Mouse (Mus musculus) activated CD4-positive, CD25-positive, alpha-beta regulatory T cell, adult 4 months (primary cell): ENCODE data around the gene Nostrin. TPM values are rescaled to one million over a fixed set of nuclear protein-coding genes. Genes with fewer than 3 reads are reported as not detected.

ENCODE experiments used
- ATAC-seq: one replicate; pipeline ENCODE4 v1.8.0; 2017
- polyA plus RNA-seq, 2 experiments: library from polyadenylated mRNA; unstranded; fragments of 100-300 nt; shearing (Covaris generic); gene quantifications; one replicate each; pipeline ENCODE4 v1.2.1; 2017

Gene Nostrin
- polyA plus RNA-seq, 2 experiments from 2014 or later = 0.27 to 0.34 TPM

DNA sequence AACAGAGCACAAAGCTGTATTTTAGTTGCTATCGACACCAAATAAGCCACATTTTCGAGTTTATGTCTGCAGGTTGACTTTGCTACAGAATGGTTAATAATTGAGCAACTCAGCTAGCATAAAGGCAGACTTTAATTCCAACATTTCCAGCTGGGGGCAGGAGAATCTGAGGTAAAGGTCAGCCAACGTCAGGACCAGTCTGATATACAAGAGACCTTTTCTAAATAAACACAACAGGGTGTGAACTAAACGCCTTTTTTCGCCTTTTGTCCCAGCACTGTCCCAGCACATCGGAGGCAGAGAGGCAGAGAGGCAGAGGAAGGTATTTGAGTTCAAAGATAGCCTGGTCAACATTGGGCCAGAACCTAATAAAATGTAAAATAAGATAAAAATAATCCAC lies 69.6 kb downstream of the Nostrin start:
- ATAC-seq = no peak

DNA sequence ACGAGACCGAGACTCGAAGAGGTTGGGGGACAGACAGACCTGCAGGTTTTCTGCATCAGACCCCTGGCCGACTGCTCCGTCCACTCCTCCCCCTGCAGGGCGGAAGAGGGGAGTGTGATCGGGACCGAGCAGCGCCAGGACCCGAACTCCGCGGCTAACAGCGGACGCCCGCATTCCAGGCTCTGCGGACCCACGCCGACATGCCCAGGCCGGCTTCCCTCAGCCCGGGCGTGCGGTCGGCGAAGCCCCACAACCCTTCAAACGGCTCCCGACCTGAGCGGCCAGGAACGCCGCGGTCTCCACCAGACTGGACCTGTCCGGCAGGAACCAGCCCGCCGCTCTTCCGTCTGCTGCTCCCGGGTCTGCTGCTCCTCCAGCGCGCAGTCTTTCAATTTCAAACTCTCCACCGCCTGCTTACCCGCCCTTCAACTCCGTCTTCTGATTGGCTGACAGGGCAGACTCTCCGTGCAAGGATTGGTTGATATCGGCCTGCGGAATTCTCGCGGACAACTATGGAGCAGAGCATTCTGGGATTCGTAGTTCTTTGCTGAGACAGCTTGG lies 70.3 kb downstream of the Nostrin start, which contains the start of gene Spc25:
Gene Spc25 (minus strand): TSS at position 404 of the 561 bp plus-strand sequence.
- peak; percentile 100 for ATAC-seq

DNA sequence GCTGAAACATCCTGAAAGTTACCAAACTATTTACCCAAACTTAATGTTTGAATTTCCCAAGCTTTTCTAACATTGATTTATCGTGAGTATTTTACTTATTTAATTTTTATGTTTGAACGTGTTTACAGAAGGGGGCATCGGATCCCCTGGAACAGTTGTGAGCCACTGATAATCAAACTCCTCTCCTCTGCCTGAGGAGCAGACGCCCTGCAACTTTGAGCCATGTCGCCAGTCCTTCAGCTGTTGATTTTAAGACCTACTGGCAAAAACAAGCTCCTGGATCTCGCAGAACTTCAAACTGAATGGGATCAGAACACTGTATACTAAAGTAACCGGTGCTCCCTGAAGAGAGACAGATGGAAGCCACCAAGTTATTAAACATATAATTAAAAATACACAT lies 70.9 kb downstream of the Nostrin start:
- ATAC-seq = no peak

DNA sequence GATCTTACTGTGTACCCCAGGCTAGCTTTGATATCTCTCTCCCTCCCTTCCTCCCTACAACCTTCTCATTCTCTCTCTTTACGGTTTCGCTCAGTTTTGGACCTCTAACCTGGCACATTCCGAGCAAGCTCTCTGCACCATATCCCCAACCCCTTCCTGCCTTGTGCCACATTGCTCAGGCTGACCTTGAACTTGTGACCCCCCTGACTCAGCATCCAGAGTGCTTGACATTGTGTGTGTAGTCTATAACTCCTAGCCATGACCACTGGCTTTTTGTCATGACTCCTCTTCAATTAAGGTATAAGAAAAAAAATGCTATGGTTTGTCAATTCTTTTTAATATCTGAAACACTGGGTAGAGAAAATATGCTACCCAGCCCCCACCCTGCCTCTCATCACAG lies 74.1 kb downstream of the Nostrin start:
- ATAC-seq = no peak

DNA sequence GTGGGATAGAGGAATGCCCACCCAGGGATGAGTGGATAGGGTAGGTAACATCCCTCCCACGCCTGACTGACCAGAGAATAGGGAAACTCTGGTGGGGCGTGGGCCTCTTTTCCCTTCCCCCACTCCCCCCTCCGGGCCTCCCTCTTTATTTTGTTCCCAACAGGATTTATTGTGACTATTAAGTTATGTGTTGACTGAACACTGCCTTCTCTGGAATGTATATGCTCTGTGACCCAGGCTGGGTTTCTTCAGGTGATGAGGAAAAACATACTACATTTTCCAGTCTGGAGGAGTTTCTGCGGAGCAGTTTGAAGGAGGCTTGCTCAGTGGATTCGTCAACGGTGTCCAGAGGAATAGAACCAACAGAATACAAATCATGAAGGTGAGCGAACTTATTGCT lies 75.2 kb downstream of the Nostrin start, which contains the start of gene G6pc2:
Gene G6pc2 (plus strand): TSS at position 301 of the 400 bp plus-strand sequence.
- no peak for ATAC-seq

DNA sequence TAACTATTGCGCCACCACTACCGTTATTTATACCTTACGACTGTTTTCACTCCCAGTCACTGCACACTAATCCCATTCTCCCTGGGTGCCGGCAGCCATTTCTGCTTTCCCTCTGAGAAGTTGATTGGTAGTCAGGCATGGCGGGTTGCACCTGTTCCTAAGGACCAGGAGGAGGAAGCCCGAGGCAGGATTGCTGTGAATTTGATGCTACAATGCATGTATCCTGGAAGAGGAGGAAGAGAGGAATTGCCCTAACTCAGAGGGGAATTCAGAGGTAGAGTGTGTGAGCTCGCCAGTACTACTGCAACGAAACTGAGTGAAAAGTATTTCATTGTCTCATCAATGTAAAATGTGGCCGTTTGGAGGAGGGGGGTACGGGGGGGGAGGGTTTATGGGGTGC lies 77.1 kb downstream of the Nostrin start:
- no peak for ATAC-seq

DNA sequence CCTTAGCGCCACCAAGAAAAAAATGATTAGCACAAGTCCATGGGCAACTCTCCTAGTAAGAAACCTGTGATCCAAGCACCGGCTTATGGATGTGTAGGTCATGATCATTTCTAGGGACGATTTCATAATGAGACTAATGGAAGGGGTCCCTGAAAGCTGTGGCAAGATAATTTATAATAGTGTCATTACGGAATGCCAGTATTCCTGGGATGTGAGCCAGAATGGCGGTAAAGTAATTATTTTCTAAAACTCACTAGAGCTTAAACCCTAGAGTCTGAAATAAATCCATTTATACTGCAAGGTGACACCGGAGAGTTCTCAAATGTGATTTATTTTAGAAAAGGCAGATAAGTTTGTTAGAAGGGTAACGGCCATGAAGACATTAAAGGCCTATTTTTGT lies 79.6 kb downstream of the Nostrin start:
- no peak for ATAC-seq

DNA sequence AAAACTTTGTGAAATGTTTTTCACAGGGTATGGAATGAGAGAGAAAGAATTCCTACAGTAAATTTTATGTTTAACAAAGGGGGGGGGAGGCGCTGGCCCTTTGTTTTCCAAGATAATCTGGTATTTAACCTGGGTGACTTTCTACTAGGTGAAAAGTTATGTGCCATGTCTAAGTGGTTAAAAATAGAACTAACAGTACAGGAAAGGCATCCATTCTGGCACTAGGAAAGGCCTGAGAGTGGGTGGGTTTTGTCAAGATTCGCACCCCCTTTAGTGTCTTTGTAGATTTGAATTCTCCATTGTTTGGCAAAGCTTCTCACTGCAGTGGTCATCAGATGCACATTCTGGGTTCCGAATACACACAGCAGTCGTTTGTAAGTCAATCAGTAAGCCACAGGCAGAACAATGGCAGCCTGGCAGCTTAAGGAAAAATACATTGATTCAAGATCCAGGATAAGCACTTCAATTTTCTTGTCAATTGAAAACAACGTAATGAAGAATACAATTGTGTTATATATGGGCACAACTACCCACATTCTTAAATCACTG lies 86.3 kb downstream of the Nostrin start:
- no peak for ATAC-seq

DNA sequence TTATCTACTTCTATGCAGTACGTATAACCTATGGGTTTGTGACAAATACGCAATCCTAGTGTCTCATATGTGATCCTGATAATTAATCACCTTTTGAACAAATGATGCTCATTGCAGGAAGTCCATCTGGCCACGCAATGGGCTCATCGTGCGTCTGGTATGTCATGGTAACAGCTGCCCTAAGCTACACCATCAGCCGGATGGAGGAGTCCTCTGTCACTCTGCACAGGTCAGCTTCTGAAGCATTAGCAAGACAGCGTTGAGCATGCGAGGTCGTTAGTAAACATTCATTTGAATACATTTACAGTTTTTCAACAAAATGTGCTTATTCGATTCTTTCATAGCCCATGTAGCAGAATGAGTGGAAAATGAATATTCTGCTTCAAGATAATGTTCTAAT lies 87.2 kb downstream of the Nostrin start:
- ATAC-seq = no peak

DNA sequence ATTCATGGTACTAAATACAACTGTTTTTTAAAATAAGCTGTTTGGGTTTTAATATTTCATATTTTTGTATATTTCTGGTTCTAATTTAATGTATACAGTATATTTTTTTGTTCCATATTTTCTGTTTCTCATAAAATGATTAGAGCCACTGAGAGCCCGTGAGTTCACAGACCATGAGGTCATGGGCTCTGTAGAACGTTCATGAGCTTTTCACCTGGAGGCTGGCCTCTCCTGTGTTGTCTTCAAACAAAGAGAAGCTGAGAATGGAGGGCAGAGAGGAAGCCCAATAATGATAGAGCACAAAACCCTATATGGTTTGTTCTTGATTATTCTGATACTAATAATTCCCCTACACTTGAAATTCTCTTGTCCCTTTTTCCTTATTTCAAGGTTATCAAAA lies 89.1 kb downstream of the Nostrin start:
- no peak for ATAC-seq

DNA sequence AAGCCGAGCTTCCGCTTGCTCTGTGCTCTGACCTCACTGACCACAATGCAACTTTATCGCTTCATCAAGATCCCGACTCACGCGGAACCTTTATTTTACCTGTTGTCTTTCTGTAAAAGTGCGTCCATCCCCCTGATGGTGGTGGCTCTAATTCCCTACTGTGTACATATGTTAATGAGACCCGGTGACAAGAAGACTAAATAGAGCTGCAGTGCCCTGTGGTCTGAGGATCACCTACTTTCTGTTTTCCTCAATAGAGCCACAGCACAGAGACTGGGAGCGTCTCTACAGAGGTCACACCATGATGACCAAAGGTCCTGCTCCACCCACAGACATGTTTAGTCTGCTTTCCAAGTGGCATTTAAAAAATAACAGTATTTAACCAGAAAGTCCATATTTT lies 91.3 kb downstream of the Nostrin start:
- no peak for ATAC-seq

DNA sequence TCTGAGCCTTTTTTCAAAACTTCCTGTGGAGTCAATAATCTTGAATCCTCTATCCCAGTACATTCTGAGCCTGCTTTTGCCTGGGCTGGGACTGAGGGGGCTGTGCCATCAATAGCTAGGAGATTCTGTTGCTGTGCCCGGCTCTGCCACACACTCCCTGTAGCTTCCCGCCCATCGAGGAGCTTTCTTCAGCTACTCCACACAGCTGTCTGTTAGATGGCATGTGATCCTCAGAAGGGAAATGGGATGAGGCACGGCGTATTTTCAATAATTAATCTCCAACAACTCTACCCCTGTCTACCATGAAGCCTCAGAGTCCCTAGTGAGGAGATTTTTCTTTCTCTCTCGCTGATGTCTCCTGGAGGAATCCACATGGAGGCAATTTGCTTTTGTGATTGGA lies 93.0 kb downstream of the Nostrin start:
- ATAC-seq = no peak

DNA sequence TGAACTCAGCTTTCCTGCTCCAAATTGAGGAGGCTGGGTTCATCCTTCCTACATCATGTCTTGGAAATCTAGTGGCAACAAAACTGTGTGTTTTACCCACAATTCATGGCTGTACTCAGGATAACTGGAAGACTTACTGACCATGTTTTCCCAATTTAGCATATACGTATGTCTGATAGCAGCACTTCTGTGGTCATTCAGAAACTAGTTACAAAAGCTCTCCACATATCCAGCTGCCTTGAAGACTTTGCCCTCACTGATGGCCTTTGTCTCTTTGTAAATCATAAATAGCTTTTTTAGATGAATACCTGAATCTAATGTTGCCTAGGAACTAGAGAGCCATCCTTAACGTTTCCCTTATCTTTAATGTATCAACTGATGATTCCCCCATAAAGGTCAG lies 94.5 kb downstream of the Nostrin start:
- no peak for ATAC-seq

DNA sequence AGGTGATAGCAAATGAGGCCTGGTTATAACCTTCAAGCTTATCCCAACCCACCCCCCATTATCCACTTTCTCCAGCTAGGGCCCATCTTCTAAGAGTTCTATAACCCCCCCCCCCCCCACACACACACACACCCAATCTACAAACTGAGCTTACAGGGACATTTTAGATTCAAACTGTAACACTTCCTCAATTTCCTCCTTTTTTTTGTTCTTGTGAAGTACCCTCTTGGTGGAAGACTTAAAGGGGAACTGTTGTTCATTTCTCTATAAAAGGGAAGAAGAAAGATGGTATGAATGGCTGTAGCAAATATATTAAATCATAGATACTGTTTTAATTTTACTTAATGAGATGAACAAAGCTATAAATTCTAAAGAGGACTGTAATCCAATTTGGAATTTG lies 96.5 kb downstream of the Nostrin start:
- no peak for ATAC-seq

DNA sequence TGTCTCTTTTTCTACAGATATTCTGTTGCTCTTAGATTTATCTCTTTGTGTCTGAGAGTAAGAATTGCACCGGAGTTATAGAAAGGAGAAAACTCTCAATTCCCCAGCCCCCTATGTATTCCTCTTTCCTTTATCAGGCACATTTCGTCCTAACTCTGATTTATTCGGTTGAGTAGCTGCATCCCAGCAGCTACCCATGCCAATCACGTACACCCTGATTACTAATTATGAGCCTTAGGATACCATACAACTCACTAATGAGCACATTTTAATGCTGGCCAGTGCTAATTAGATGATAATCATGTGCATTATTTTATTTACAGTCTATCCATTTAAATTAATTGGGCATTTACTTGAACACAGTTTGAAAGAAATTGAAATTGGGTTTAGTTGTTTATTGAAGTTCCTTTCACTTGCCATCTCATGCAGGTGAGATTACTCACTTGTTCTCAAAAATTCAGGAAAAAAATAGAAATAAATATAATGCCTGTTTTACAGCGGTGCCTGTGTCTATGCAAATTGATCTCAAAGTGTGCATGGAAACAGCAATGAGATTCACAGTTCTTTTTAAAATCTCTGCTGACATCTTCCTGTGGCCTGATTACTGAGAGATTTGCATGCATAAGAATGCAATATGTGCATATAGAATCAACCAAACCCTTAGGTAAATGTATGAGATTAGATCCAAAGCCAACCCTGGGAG lies 99.5 kb downstream of the Nostrin start:
- ATAC-seq = no peak

Other genes with a start within 250 kb of the Nostrin start
- gene Spc25, start 70.4 kb downstream of the Nostrin start, polyA plus RNA-seq = 10 to 100 TPM; 23.4 to 23.7 TPM
- gene G6pc2, start 75.3 kb downstream of the Nostrin start, polyA plus RNA-seq = not detected
- 1 to 10 TPM in 1 of 2 experiments, not detected in 1; 1.7 TPM for gene Abcb11, start 206.8 kb downstream of the Nostrin start, polyA plus RNA-seq
- not detected for gene Dhrs9, start 244.6 kb downstream of the Nostrin start, polyA plus RNA-seq